Mouse (Mus musculus): ENCODE results near the gene Ppargc1a.

Gene Ppargc1a

DNA sequence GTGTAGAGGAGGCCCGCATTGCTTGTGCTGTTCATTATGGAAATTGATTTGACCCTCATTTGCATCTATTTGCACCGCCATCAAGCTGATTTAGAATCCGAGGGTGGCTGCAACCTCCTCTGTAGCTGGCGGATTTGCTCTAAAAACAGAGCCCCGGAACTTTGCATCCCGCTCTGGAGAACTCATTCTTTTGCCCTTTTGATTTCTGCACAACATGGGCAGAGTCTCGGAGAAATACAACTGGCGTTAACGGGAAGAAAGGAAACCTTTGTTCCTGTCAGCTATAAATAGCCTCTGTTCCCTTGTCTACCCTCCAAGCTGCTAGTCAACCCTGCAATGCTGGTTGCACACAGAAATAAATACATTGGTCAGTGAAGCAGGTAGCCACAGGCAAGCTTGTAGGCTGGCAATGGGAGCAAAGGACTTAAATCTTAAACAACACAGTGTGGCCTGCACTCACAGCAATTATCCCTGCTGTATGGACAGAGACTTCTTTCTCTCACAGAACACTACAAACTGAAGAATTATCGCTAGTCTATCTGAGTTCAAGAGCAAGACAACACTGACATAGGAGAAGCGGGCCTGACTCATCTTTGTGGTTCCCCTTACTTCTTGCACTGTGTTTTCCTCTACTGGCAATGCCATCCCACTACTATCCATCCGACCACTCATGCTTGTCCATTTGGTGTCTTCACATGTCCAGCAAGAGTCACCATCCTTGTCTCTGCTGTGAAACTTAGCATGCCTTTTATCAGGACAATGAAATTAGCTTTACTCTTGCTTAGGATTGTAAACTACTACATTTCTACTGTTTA lies 155.0 kb downstream of the Ppargc1a start:
- peak; percentile 4 for DNase-seq (ENCODE audit: low spot score)

GRCm38 (mm10) chr5:51410006-51410405 lies 157.5 kb downstream of the Ppargc1a start:
- no peak for DNase-seq (ENCODE audit: low spot score)

DNA sequence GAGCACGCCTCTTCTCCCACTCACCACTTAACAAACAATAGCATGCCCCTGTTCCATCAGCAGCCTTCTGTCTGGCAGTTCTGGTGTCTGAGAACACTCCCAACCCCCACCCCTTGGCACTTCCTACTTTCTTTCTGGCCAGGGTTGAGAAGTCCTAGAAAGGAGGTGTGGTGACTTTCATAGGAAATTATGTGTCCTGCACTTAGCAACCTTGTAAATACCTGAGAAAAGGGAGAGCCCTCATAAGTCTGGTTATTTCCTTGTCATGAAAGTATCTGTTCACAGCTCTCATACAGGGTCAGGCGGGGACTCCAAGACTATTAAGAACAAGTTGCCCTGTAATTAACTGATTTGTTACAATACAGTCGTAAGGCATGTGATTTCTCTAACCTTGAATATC lies 161.1 kb downstream of the Ppargc1a start:
- DNase-seq (ENCODE audit: low spot score) = no peak

Measured in retina, embryonic 14.5 days (tissue).